Mouse (Mus musculus) bone marrow, adult 2 months (tissue): ENCODE results near the gene Cd200r3.

Experiments used
- CTCF ChIP-seq: fragments of 200-500 bp; IDR thresholded peaks from 2 replicates; pipeline ENCODE4 v1.5.1; 2011; ENCODE audit warnings: low read length, control low read depth; ENCODE audit not compliant: control insufficient read depth, insufficient read depth
- POLR2A ChIP-seq: fragments of 200-500 bp; IDR thresholded peaks from 2 replicates; pipeline ENCODE4 v1.6.1; 2011; ENCODE audit warnings: low read depth, mild to moderate bottlenecking, control low read depth, low read length, borderline replicate concordance; ENCODE audit not compliant: control insufficient read depth

GRCm38 (mm10) chr16:44983379-44984060, 40.0 kb downstream of the Cd200r3 start:
- no peak for TF ChIP-seq CTCF
- TF ChIP-seq POLR2A, result no peak
